Mouse (Mus musculus): ENCODE measurements around the gene Chmp6.
A peak's percentile ranks its signal among the peaks of the same experiment; 100 is the strongest.

The Chmp6 gene

DNA sequence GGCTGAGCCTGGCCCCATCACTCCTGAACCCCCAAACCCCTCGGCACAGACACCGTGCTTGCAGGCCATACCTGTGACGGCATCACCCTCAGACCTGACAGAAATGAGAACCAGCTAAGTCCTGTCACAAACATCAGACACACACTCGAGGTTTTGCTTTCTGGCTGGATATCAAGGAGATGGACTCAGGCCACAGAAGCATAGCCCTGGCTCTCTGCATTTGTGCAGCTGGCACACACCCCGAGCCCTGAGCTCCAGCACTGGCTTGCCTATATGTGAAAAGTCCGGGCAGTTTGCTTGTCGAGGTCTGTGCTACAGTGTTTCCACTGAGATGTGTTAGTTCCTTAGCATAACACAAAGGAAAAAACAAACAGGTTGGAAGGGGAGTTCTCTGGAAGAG lies 5.5 kb upstream of the Chmp6 start:
- no peak for DNase-seq (ENCODE audit: low spot score in 2 of 2)

DNA sequence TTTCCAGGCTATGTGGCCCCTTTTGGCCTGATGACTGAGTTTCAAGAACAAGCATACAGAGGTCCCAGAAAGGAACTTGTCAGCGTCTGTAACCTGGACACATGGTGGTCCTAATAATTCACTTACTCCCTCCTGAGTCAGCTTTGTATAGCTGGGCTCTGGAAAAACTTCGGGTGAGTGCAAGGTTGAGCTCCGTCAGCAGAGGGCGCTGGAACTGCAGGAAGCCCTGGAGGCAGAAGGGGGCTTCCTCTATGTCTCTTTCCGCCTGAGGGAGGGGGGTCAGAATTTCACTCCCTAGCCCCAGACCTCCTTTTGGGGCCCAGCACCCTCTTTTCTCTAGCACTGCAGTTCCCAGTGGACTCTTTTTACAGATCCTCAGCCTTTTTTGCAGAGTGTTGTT lies 3.8 kb upstream of the Chmp6 start:
- DNase-seq (ENCODE audit: low spot score in 2 of 2) = peak; percentile 55 to 76

DNA sequence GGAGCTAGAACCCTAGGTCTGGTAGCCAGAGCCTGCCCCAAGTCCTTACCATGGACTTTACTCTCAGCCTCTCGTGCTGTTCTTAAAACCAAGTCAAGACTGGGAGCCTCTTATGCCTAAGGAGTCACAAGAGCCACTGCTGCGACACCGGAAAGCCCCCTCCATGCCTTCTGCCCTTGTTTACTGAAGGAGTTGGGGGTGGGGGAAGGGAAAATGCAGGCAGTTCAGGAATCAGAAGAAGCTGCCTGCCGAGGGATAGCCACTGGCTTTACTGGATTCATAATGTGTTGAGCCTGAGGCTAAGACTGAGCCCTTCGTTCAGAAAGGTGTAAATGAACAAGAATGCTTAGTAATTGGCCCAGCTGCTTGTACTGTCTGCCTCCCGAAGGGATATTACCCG lies 396 bp upstream of the Chmp6 start:
- no peak for DNase-seq (ENCODE audit: low spot score in 2 of 2)

DNA sequence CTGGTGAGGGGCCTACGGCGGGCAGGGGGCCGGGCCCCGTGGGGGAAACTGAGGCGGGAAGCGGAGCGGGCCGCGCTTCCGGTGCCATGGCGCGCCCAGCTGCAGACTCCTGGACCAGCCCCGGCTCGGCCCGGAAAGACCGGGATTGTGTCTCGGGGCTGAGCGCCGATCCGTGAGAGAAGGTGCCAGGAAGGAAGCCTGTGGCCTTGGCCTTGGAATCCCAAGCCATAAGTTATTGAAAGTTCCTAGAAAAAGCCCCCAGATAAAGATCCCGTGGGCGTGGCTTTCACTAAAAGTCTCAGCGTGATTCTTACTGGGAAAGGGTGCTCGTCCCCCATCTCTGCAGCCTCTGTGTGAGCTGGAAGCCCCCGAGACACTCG lies 684 bp downstream of the Chmp6 start:
- no peak for DNase-seq (ENCODE audit: low spot score in 2 of 2)

DNA sequence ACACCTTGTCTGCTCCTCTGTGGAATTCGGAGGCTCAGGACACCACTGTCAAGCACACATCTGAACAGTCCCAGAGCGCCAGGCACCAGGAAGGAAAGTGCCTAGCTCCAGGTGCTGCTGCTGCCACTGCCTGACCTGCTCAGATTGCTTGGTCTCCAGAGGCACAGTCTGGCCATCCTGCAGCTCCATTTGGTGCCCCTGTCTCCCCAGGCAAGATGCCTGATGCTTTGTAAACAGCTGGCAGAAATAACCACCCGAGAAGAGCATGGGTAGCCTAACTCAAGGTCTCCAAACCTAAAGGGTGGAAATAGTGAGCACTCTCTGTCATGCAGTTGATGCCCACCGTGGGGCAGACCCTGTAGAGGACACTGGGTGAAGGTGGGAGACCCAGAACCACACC lies 1.1 kb downstream of the Chmp6 start:
- DNase-seq (ENCODE audit: low spot score in 2 of 2) = no peak

DNA sequence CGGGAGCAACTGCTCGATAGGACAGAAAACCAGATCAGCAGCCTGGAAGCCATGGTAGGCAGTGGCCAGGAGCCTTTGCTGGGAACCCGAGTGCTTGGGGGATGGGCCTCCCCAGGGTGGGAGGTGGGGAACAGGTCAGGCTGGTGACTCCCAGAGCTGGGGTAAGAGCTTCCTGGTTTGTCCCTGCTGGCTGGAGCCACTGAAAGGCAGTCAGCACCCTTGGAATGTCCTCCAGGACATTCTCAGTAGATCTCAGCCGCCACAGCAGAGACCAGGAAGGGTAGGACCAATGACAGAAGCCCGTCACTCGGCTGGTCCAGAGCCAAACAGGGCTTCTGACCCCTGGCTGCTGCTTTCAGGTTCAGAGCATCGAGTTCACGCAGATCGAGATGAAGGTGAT lies 2.4 kb downstream of the Chmp6 start:
- no peak for DNase-seq (ENCODE audit: low spot score in 2 of 2)

DNA sequence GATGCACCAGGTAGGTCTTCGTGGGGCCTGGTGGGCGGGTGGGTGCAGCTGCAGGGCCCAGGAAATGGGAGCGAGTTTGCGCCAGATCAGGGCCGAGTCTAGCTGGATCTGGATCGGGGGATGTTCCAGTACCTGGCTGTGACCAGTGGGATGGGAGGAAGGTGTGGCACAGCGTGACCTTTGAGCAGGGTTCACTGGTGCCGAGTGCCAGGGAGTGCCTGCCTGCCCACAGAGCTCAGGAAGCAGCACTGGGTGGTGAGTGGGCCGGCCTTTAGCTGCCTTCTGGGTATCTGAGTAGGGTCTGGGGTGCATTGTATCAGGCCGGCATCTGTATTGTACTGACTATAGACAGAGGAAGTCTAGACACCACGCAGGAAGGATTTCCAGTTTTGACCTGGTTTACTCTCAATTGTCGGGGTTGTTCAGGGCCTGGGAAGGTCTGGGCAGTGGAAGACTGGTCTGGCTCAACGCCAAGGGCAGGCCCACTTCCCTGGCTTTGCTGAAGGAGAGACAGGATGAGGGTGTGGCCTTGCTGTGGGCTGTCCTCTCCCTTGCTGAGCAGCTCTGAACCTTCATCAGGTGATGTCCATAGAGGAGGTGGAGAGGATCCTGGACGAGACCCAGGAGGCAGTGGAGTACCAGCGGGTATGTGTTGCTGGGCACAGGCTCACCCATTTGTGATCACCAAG lies 3.0 kb downstream of the Chmp6 start:
- DNase-seq (ENCODE audit: low spot score in 2 of 2) = no peak

DNA sequence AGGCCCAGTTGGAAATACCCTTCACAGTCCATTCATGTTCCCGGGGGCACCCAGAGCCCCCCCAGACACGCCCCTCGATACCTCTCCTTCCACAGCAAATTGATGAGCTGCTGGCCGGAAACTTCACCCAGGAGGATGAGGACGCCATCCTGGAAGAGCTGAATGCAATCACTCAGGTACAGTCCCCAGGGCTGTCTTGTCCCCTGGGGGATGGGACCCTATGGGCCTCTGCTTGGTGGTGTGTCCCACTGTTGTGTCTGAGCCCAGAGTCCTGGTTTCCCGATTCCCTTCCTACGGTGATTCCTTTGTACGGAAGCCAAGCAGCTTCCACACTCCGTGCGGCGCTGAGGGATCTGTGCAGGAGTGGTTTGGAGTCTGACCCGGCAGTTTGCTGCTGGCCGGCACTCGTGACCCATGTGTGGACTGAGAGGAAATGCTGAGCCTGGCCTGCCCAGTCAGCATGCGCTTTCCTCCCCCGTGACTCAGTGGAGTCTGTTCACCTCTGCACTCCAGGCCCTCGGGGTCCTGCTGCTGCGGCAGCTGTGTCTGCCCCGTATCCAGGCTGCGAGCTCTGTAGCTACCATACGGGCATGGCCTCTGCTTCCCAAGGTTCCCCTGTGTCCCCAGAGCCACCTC lies 3.7 kb downstream of the Chmp6 start:
- no peak for DNase-seq (ENCODE audit: low spot score in 2 of 2)

DNA sequence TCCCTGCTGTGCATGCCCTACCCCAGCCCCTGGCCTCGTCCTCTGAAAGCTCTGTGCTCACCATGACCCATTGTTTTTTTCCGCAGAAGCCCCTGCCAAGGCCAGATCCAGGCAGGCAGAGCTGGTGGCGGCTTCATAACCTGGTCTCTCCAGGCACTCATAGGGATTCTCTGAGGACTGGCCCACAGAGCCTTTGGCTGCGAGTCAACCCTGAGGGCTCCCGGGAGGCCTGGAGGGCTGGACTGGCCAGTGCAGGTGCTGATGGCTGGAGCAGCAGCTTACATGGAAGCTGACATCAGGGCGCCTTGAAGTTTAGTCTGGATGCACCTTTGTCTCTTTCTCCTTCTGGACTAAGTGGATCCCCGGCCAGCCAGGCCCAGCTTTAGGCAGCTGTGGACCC lies 5.3 kb downstream of the Chmp6 start:
- DNase-seq (ENCODE audit: low spot score in 2 of 2) = no peak

DNA sequence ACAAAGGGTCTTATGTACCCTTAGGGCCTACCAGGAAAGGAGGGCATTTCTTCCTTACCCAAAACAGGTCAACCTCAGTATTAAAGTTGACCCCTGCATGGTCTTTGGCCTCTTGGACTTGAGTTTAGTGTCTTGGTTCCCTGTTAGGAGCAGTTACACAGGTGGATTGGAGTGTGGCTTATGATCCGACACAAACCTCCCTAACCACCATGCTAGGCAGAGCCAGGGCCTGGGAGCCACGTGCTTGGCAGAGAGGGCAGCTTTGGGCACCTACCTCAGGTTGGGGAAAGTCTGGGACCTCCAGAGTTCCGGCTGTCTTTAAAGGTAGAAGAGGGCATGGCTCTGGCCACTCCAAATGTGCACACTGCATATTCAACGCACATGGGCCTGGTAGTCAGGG lies 6.2 kb downstream of the Chmp6 start:
- no peak for DNase-seq (ENCODE audit: low spot score in 2 of 2)

DNA sequence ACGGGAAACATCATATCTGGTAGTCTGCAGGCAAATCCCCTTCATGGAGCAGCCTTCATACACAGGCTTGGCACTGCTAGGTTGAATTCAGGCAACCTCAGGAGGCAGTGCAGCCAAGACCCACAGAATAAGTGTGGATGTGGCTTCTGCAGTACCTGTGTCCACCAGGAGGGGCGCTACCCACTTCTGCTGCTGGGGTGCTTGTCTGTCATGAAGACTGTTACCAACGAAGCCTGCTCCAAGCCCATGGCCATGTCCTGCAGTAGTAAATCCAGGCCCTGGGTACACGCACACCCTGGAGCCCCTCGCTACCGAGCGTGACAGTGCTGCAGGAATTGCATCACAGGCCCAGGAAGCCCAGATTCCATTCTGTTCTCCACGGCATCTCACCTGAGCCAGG lies 6.7 kb downstream of the Chmp6 start:
- peak; percentile 65 to 83 for DNase-seq (ENCODE audit: low spot score in 2 of 2)

DNA sequence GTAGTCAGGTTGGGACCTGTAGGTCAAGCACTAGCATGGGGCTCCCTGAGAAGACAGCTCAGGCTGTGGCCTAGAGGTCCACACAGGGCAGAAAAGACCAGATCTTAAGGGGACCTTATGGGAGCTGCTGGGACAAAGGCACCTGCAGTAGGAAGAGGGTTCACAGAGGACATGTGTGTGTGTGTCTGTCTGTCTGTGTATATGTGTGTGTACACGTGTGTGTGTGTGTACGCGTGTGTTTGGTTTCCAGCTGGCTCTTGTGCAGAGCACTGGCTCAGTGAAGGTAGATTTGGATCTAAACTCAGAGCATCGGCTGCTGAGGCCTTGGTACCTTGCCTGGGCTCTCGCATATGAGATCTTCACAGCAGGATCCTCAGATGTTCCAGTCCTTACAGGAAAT lies 7.4 kb downstream of the Chmp6 start:
- DNase-seq (ENCODE audit: low spot score in 2 of 2) = no peak

DNA sequence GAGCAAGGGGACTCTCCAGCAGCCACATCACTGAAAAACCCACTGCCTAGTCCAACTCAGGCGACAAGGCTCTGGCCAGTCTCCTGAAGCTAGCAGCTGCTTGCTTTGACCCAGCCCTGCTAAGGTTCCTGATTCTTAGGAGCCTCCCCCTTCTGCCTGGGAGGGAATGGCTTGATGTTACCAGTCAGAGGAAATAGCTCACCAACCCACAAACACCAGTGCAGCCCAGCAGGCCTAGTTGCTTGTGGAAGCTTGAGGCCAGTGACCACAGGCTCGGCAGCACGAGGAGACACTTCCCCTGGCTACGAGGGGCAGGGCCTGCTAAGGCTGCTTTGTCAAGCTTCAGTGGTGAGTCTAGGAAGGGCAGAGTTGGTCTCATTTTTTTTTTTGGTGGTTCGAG lies 11.9 kb downstream of the Chmp6 start:
- no peak for DNase-seq (ENCODE audit: low spot score in 2 of 2)

DNA sequence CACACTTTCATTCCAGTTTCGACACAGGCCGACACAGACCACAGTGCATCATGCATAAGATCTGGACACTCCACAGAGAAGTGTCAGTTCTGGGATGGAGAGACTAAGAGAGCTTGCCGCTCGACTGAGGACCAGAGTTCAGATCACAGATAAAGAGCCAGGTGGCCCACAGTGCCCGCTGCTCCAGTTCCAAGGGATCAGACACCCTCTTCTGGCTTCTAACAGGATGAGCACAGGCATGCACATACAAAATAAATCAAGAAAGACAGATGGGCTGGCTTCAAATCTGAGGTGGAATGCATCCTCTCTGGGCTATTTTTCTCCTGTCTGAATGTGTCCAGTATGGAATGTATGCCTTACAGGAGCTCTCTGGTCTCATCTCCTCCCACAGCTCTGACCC lies 13.5 kb downstream of the Chmp6 start:
- no peak for DNase-seq (ENCODE audit: low spot score in 2 of 2)

DNA sequence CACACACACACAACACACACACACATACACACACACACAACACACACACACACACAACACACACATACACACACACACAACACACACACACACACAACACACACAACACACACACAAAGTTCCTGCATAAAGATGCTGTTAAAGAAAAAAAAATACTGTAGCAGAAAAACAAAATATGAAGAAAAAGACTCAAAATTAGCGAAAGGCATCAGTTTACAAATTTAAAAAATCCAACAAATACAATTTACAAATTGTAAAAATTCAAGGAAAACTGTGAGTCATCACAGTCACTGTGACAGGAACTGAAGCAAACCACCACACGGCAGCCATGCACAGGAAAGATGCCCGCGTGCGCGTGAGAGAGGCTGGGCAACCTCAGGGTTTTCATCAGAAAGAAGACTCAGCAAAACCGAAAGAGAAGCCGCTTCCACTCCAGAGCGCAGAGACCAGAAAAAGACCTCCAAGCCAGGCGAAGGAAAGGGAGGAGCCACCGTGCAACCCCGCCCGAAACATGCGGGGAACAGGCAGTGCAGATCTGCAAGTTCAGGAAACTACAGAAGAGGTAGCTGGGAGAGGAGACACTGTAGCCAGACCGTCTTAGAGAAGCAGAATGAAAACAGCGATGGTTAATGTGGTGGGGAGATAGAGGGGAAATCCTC lies 14.9 kb downstream of the Chmp6 start:
- no peak for DNase-seq (ENCODE audit: low spot score in 2 of 2)

DNA sequence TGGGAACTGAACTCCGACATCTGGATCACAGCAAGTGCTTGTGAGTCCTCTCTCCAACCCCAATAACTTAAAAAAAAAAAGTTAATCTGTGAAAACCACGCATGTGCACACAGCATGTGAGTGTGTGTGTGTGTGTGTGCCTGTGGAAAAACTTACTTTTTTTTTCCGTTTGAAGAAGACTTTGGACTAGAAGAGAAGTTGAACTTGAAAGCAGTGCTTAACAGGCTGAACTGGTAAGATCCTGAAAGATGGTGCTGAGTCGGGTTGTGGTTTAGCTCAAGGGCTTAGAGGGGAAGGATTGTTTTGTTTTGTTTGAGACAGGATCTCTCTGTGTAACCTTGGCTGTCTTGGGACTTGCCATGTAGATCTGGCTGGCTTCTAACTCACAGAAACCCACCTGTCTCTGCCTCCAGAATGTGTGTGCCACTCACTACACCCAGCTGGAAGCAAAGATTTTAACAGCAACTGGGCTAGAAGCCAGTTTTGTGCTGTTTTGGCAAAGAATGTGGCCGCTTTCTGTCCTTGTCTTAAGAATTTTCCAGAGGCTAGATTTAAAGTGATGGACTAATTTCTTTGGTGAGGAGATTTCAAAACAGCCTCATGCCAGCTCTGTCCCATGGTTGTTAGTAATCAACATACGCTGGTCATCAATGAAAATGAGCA lies 16.5 kb downstream of the Chmp6 start:
- no peak for DNase-seq (ENCODE audit: low spot score in 2 of 2)

DNA sequence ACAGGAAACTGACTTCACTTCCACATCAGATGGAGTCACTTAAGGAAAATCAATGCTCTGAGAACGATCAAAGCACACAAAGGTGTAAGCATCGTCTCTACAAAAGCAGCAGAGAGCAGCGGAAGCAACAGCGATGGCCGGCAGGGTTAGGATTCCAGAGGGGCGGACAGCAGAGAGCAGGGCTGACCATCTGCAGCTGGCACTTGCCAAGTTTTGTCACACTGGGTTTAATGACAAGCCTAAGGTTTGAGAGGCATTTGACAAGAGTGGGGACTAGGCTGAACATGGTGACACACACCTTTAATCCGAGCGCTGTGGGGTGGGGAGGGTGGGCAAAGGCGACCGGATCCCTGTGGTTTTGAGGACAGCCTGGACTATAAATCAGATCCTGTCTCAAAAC lies 18.6 kb downstream of the Chmp6 start:
- no peak for DNase-seq (ENCODE audit: low spot score in 2 of 2)

DNA sequence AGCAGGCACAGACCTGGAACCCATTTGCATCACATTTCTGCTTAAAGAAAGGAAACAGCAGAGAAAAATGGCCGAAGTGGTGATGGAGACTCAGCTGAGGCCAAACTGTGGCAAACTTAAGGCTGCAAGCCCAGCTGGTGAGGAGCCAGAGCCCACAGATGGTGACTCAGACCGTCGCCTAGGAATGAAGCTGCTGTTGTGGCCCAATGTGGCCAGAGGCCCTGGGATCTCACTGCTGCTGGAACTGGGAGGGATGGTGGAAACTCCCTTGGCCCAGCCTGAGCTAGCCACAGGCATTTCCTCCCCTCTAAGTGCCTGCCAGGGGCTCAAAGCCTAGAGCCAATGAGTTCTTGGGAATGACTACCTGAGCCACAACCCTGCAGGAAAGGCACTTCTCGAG lies 19.9 kb downstream of the Chmp6 start:
- DNase-seq (ENCODE audit: low spot score in 2 of 2) = no peak

DNA sequence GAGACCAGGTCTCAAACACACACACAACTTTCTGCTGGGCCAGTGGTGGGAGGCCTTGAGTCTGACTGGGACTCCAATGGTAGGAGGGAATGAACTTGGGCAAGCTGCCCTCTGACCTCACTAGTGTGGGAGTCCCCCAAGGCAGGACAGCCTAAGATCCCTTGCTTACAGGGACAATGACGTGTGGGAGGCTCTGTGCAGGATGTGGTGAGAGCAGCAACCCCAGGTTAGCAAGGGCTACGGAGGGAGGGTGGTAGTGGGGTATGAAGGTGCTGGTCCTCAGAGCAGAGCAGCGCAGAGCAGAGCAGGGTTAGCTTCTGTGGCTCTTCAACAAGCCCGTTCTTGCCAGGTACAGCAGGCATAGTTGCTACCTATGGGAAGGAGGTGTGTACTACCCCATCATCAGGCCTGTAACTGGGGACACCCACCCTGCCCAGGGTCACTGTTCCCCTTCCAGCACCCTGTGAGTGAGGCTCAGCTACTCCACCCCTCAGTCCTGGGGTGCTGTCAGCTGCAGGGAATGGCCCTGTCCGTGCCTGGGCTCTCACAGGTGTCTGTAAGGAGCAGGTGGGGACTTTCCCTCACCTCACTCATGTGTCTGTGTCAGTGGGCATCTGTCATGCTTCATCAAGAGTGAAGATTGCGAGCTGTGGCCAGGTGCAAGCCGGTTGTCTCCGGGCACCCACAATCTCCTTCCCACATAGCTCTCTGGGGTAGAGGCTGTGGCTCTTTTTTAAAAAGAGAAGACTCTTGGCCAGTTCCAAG lies 20.8 kb downstream of the Chmp6 start:
- no peak for DNase-seq (ENCODE audit: low spot score in 2 of 2)

DNA sequence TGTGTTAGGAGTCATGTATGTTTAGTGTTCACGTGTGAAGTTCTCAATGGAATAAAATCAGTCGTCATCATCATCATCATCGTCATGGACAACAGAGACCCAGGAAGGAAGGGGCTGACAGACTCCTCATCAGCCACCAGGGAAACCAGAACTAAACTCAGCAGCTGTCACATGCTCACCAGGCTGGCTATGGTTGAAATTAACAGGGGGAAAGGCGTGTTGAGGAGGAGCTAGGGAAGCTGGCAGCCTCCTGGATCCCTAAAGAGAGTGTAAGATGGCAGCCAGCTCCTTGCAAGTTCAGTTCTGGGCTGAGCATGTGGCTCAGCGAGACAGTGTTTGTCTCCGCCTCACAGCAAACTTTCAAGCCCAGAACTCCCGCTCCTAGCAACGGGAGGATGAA lies 21.5 kb downstream of the Chmp6 start:
- no peak for DNase-seq (ENCODE audit: low spot score in 2 of 2)

DNA sequence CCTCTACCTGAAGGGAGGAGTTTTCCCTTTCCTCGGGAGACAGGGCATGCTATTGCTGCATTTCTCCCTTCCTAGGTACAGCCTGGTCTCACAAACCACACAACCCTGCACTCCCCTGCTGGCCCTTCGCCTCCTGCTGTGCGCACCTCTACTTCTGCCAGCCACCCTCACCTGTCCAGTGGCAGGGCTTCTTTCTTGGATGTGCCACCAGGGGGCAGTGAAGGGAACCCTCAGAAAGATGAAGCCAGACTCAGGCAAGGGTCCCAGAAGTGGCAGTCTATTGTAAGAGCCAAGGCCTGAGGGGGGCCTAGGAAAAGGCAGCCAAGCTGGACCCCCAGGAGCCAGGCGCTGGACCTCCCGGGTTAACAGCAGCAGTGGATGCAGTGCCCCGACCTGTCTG lies 22.2 kb downstream of the Chmp6 start:
- peak; percentile 56 to 72 for DNase-seq (ENCODE audit: low spot score in 2 of 2)

DNA sequence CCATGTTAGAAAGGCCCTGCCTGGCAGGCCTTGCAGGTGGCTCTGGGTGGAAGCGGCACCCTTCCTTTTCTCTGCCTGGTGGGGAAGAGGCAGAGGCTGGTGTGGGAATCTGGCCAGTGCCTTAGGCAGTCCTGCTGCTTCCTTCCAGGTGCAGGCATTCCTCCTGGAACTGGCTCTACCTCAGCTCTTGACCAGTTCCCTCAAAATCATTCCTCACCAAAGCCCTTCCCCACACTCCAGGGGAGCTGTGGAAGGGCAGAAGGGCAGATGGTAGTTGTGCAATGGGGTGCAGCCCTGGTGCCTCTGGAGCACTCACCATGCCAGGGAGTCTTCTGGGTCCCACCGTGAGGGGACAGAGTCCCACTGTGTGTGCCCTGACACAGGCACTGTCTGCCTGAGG lies 23.2 kb downstream of the Chmp6 start:
- no peak for DNase-seq (ENCODE audit: low spot score in 2 of 2)
